Mouse (Mus musculus) v-Abl transformed pro-B cells (cell line): ENCODE data around the gene Srrm1.
"Not testable (repeated sequence)": the region's sequence is repeated elsewhere in the genome, so short reads cannot be mapped to it uniquely, and the experiment has no call there.

ENCODE experiments used
- in situ Hi-C, 2 experiments: fragments of 400-800 bp; cut with MboI; formaldehyde crosslinking; loops; one replicate each; pipeline ENCODE4 v1.15.1; 2025; ENCODE audit not compliant: unreplicated experiment in 2 of 2

Srrm1 gene

GRCm38 (mm10) chr4:135282651-135283290 lies 70.3 kb downstream of the Srrm1 start:
- in situ Hi-C loops, result no loop called here

GRCm38 (mm10) chr4:135280016-135280415 lies 73.1 kb downstream of the Srrm1 start:
- in situ Hi-C loops, result not testable (repeated sequence)

GRCm38 (mm10) chr4:135276681-135277379 lies 76.3 kb downstream of the Srrm1 start:
- in situ Hi-C loops, result loop anchor here (5.0 kb wide), 1 partner anchor 35 kb away; no protein-coding TSS in a partner anchor

- in situ Hi-C loops, result loop anchor here (5.0 kb wide), 1 partner anchor 38 kb away; no protein-coding TSS in a partner anchor
These were observed 78.4 kb downstream of the Srrm1 start for GRCm38 (mm10) chr4:135274761-135275160.

GRCm38 (mm10) chr4:135273307-135273682 lies 79.8 kb downstream of the Srrm1 start:
- in situ Hi-C loops, result no loop called here

- in situ Hi-C loops, result no loop called here
These were observed 80.3 kb downstream of the Srrm1 start, which contains the start of gene Clic4 for GRCm38 (mm10) chr4:135272640-135273306. Clic4 (minus strand) TSS chr4:135272814.

- in situ Hi-C loops, result no loop called here
These were observed 81.1 kb downstream of the Srrm1 start for GRCm38 (mm10) chr4:135271881-135272616.

GRCm38 (mm10) chr4:135271419-135271828 lies 81.7 kb downstream of the Srrm1 start:
- in situ Hi-C loops, result no loop called here
